Mouse (Mus musculus) embryonic facial prominence, embryonic 14.5 days (tissue): Measurements from ENCODE around the gene Smarca5. TPM values are rescaled to one million over a fixed set of nuclear protein-coding genes. Genes with fewer than 3 reads are reported as not detected.

ENCODE experiments used
- polyA plus RNA-seq: library from polyadenylated mRNA; unstranded; fragments of >200 nt; fragmentation: Nextera tagmentation; extraction: Ambion mirVana; gene quantifications from 2 replicates; pipeline ENCODE4 v1.2.1, GENCODE M21; 2014

The Smarca5 gene
- polyA plus RNA-seq, 1 experiment from 2014 or later: 77.3 TPM

Other genes with a start within 250 kb of the Smarca5 start
- gene Gypa, start 245.7 kb downstream of the Smarca5 start, polyA plus RNA-seq: 6.0 and 9.6 TPM in 2 replicates
- 0.07 and 0.20 TPM in 2 replicates for gene Frem3, start 128.4 kb downstream of the Smarca5 start, polyA plus RNA-seq
- 30.3 and 34.8 TPM in 2 replicates for gene Gab1, start 141.0 kb upstream of the Smarca5 start, polyA plus RNA-seq